In the genomic region with DNA sequence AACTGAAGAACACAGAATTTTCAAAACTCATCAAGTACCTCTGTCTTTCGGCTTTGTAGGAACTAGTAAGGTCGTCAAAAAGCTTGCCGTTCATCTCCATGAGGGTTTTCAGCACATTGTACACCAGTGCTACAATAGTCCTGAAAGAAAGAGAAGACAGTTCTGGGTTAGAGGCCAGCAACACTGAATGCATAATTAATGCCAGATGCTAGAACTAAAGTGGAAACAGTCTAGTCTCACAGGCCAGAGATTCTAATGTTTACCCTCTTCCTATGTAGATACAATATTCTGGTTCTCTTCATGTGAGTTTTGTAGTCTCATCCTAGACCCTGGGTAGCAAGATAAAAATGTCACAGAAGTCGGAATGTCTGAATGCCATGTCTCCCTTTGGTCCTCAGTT, we compare ENCODE assay signal across 21 mouse cellular contexts. TPM values are rescaled to one million over a fixed set of nuclear protein-coding genes. Genes with fewer than 3 reads are reported as not detected.
DNase-seq lines count a peak whose midpoint lies in the region; ATAC-seq lines count a peak whose summit lies in the region.
"Had no signal": no experiment of that assay in that cellular context is flagged by ENCODE, and none has a peak within 500 bp of the region (broad histone marks: within the 10 kb centered on the region; RNA-seq: fewer than 3 reads in every experiment).

No protein-coding gene starts in this region.

- H3K4me2 ChIP-seq in embryonic facial prominence, embryonic 11.5 days (ENCODE audit: low read depth, low read length), result no peak overlapping the region
- no peak overlapping the region for H3K4me2 ChIP-seq in embryonic facial prominence, embryonic 15.5 days (replicated peaks)
- H3K4me2 ChIP-seq in limb, embryonic 15.5 days, result no peak overlapping the region
- H3K4me2 ChIP-seq: forebrain, embryonic 13.5 days; heart, embryonic 11.5 days; heart, embryonic 15.5 days; hindbrain, embryonic 13.5 days had no signal

- WGBS in embryonic facial prominence, embryonic 11.5 days, result 41% methylated on average over 4 of the region's 4 CpGs
- WGBS in embryonic facial prominence, embryonic 15.5 days, result 51% methylated on average over 4 of the region's 4 CpGs
- WGBS in limb, embryonic 15.5 days, result 55% methylated on average over 4 of the region's 4 CpGs

- H3K4me1 ChIP-seq in embryonic facial prominence, embryonic 11.5 days (ENCODE audit: control insufficient read depth, insufficient read depth, low read length), result no peaks in the 10 kb centered on the region
- H3K4me1 ChIP-seq in embryonic facial prominence, embryonic 15.5 days, result peaks cover 7% of the 10 kb centered on the region
- peaks cover 6% of the 10 kb centered on the region; the same call in 1 of the 2 replicates for H3K4me1 ChIP-seq in limb, embryonic 15.5 days
- H3K4me1 ChIP-seq: forebrain, embryonic 13.5 days; hindbrain, embryonic 13.5 days had no signal

- no peak overlapping the region for H3K4me3 ChIP-seq in embryonic facial prominence, embryonic 11.5 days (ENCODE audit: low read depth, low read length)
- H3K4me3 ChIP-seq in embryonic facial prominence, embryonic 15.5 days (replicated peaks), result no peak overlapping the region
- H3K4me3 ChIP-seq in limb, embryonic 15.5 days, result no peak overlapping the region
- H3K4me3 ChIP-seq: forebrain, embryonic 13.5 days; heart, adult 2 months; heart, embryonic 15.5 days; hindbrain, embryonic 13.5 days had no signal

- H3K27me3 ChIP-seq in embryonic facial prominence, embryonic 11.5 days (ENCODE audit: control insufficient read depth, insufficient read depth, low read length), result no peaks in the 10 kb centered on the region
- H3K27me3 ChIP-seq in embryonic facial prominence, embryonic 15.5 days, result no peaks in the 10 kb centered on the region
- H3K27me3 ChIP-seq in limb, embryonic 15.5 days, result no peaks in the 10 kb centered on the region
- H3K27me3 ChIP-seq: forebrain, embryonic 13.5 days; heart, embryonic 15.5 days; hindbrain, embryonic 13.5 days had no signal

- no peaks in the 10 kb centered on the region; the same call in 1 of the 2 replicates for H3K36me3 ChIP-seq in embryonic facial prominence, embryonic 11.5 days (replicated peaks; ENCODE audit: control insufficient read depth, insufficient read depth, low read depth, low read length)
- H3K36me3 ChIP-seq in embryonic facial prominence, embryonic 15.5 days, result peaks cover 33% of the 10 kb centered on the region
- peaks cover 54% of the 10 kb centered on the region for H3K36me3 ChIP-seq in limb, embryonic 15.5 days

- no peak overlapping the region for H3K27ac ChIP-seq in embryonic facial prominence, embryonic 11.5 days (replicated peaks; ENCODE audit: low read depth, low read length)
- peak overlapping the region; percentile 88; the same call in 1 of the 2 replicates for H3K27ac ChIP-seq in embryonic facial prominence, embryonic 15.5 days (replicated peaks)
- peak overlapping the region; percentile 38; the same call in 1 of the 2 replicates for H3K27ac ChIP-seq in limb, embryonic 15.5 days
- H3K27ac ChIP-seq: forebrain, embryonic 13.5 days; heart, adult 2 months; heart, embryonic 15.5 days; hindbrain, embryonic 13.5 days; hindbrain, postnatal 0 days had no signal

- H3K9ac ChIP-seq in embryonic facial prominence, embryonic 11.5 days (replicated peaks; ENCODE audit: low read length), result no peak overlapping the region
- H3K9ac ChIP-seq in embryonic facial prominence, embryonic 15.5 days, result no peak overlapping the region
- H3K9ac ChIP-seq in limb, embryonic 15.5 days, result no peak overlapping the region
- H3K9ac ChIP-seq: forebrain, embryonic 13.5 days; forebrain, postnatal 0 days; heart, embryonic 15.5 days; hindbrain, embryonic 13.5 days had no signal

- no peaks in the 10 kb centered on the region for H3K9me3 ChIP-seq in embryonic facial prominence, embryonic 11.5 days (replicated peaks; ENCODE audit: control insufficient read depth, low read length)
- H3K9me3 ChIP-seq in embryonic facial prominence, embryonic 15.5 days (replicated peaks), result no peaks in the 10 kb centered on the region
- H3K9me3 ChIP-seq in limb, embryonic 15.5 days, result no peaks in the 10 kb centered on the region
- H3K9me3 ChIP-seq: forebrain, embryonic 13.5 days; heart, embryonic 15.5 days; hindbrain, embryonic 13.5 days had no signal

- DNase-seq in embryo, embryonic 11 days, result peak; percentile 48
- no peak for DNase-seq in embryo, embryonic 10 days (ENCODE audit: low spot score)
- peak; percentile 74 for DNase-seq in embryonic facial prominence, embryonic 11.5 days (ENCODE audit: low spot score)
- DNase-seq in cerebellum, postnatal 25 days, result no peak
- no peak for DNase-seq in lung, postnatal 10 days
- DNase-seq in lung, postnatal 4 days, result no peak
- DNase-seq: adrenal gland, postnatal 14 days; cerebellum, adult 18-20 months; cerebellum, postnatal 10 days; forebrain, postnatal 0 days; gastrocnemius, postnatal 14 days; heart, adult 2 months; heart, postnatal 14 days; kidney, adult 11 months had no signal

- ATAC-seq in embryonic facial prominence, embryonic 11.5 days (replicated peaks; ENCODE audit: insufficient number of reproducible peaks, low FRiP score, low TSS enrichment, low read depth), result no peak
- 0 out of 2 replicates have a peak, but pooled peaks have one; percentile 50 for ATAC-seq in embryonic facial prominence, embryonic 15.5 days (ENCODE audit: insufficient number of reproducible peaks, low FRiP score, low TSS enrichment, low read depth)
- no peak for ATAC-seq in limb, embryonic 15.5 days (ENCODE audit: insufficient number of reproducible peaks, low FRiP score, low TSS enrichment, low read depth)
- ATAC-seq: forebrain, embryonic 13.5 days; forebrain, postnatal 0 days had no signal

RNA-seq across cellular contexts. Expression of a gene that starts 28.1 kb away (rescaled TPM):
- polyA plus RNA-seq in embryonic facial prominence, embryonic 11.5 days (2014; fragmentation: Nextera tagmentation; extraction: Ambion mirVana), result 29.6 and 30.8 TPM in 2 replicates
- 16.6 and 17.9 TPM in 2 replicates for polyA plus RNA-seq in embryonic facial prominence, embryonic 15.5 days (2015; fragmentation: Nextera tagmentation; extraction: Ambion mirVana)
- 17.8 and 18.5 TPM in 2 replicates for polyA plus RNA-seq in limb, embryonic 15.5 days (2015; fragmentation: Nextera tagmentation; extraction: Ambion mirVana)

RNA-seq across cellular contexts. Expression of a gene that starts 35.8 kb away (rescaled TPM):
- polyA plus RNA-seq in embryonic facial prominence, embryonic 11.5 days (2014; fragmentation: Nextera tagmentation; extraction: Ambion mirVana), result 74.3 and 77.8 TPM in 2 replicates
- polyA plus RNA-seq in embryonic facial prominence, embryonic 15.5 days (2015; fragmentation: Nextera tagmentation; extraction: Ambion mirVana), result 106 and 114 TPM in 2 replicates
- 111 and 112 TPM in 2 replicates for polyA plus RNA-seq in limb, embryonic 15.5 days (2015; fragmentation: Nextera tagmentation; extraction: Ambion mirVana)

RNA-seq across cellular contexts. Expression of a gene that starts 49.2 kb away (rescaled TPM):
- 18.8 and 24.8 TPM in 2 replicates for polyA plus RNA-seq in embryonic facial prominence, embryonic 11.5 days (2014; fragmentation: Nextera tagmentation; extraction: Ambion mirVana)
- polyA plus RNA-seq in embryonic facial prominence, embryonic 15.5 days (2015; fragmentation: Nextera tagmentation; extraction: Ambion mirVana), result 26.3 and 30.4 TPM in 2 replicates
- polyA plus RNA-seq in limb, embryonic 15.5 days (2015; fragmentation: Nextera tagmentation; extraction: Ambion mirVana), result 19.0 and 20.6 TPM in 2 replicates

Comparison
In these comparisons a context has a peak if more than half of its experiments do, and no peak if none do; other contexts are left out.
1. DNase-seq: peak in embryo, embryonic 11 days (single experiment) and embryonic facial prominence, embryonic 11.5 days (single experiment); none in embryo, embryonic 10 days (single experiment), cerebellum, postnatal 25 days (0 of 2), lung, postnatal 10 days (single experiment) and lung, postnatal 4 days (0 of 2).